Mouse (Mus musculus) lung, postnatal 0 days (tissue): Measurements from ENCODE around the gene Gm4756. TPM values are rescaled to one million over a fixed set of nuclear protein-coding genes. Genes with fewer than 3 reads are reported as not detected.
A peak's percentile ranks its signal among the peaks of the same experiment; 100 is the strongest.
"Not testable (repeated sequence)": the region's sequence is repeated elsewhere in the genome, so short reads cannot be mapped to it uniquely, and the experiment has no call there.

ENCODE experiments used
- ATAC-seq: fragments of 200-750 bp; cut with Nextera tagmentation; 2 replicates; pipeline ENCODE4 v1.8.0; 2017; ENCODE audit warnings: moderate library complexity
- DNase-seq: peaks from one replicate; pipeline ENCODE4 v3.0.0-alpha.2; 2016; ENCODE audit warnings: low spot score
- H3K27ac ChIP-seq: fragments of 300-500 bp; sonication (generic); 2 replicates; pipeline ENCODE4 v1.5.1; 2014; ENCODE audit warnings: antibody characterized with exemption, mild to moderate bottlenecking, low read length, mixed read lengths
- H3K27me3 ChIP-seq: fragments of 300-500 bp; sonication (generic); replicated peaks from 2 replicates; pipeline ENCODE4 v1.6.1; 2014; ENCODE audit warnings: low read length, mixed read lengths; ENCODE audit not compliant: insufficient read depth
- H3K36me3 ChIP-seq: fragments of 300-500 bp; sonication (generic); 2 replicates; pipeline ENCODE4 v1.6.1; 2014; ENCODE audit warnings: low read length, mixed read lengths; ENCODE audit not compliant: insufficient read depth
- H3K4me1 ChIP-seq: fragments of 300-500 bp; sonication (generic); 2 replicates; pipeline ENCODE4 v1.6.1; 2014; ENCODE audit warnings: antibody characterized with exemption, low read depth, low read length, mixed read lengths; ENCODE audit not compliant: insufficient read depth
- H3K4me2 ChIP-seq: fragments of 300-500 bp; sonication (generic); replicated peaks from 2 replicates; pipeline ENCODE4 v1.6.1; 2014; ENCODE audit warnings: low read depth, mild to moderate bottlenecking, low read length, moderate library complexity, mixed read lengths
- H3K4me3 ChIP-seq: fragments of 300-500 bp; sonication (generic); 2 replicates; pipeline ENCODE4 v1.5.1; 2014; ENCODE audit warnings: low read depth, low read length
- H3K9ac ChIP-seq: fragments of 300-500 bp; sonication (generic); replicated peaks from 2 replicates; pipeline ENCODE4 v1.6.1; 2014; ENCODE audit warnings: low read depth, mild to moderate bottlenecking
- H3K9me3 ChIP-seq: fragments of 300-500 bp; sonication (generic); 2 replicates; pipeline ENCODE4 v1.6.1; 2016; ENCODE audit warnings: low read length, mixed read lengths
- CTCF ChIP-seq: IDR thresholded peaks from 2 replicates; pipeline ENCODE4 v1.5.1; 2016; ENCODE audit warnings: antibody characterized with exemption, mild to moderate bottlenecking
- EP300 ChIP-seq: IDR thresholded peaks from 2 replicates; pipeline ENCODE4 v1.6.1; 2016; ENCODE audit warnings: antibody characterized with exemption, mild to moderate bottlenecking, control low read depth
- WGBS: fragments of 180-500 bp; shearing (Covaris S2); extraction: QIAGEN DNeasy Blood & Tissue Kit; methylation state at CpG from one replicate; pipeline ENCODE4 v1.1.7; 2014; 5-methylcytosine and 5-hydroxymethylcytosine counted together
- polyA plus RNA-seq: library from polyadenylated mRNA; unstranded; fragments of >200 nt; fragmentation: Nextera tagmentation; extraction: Ambion mirVana; gene quantifications from 2 replicates; pipeline ENCODE4 v1.2.1, GENCODE M21; 2015

The Gm4756 gene
- 0.15 TPM in 1 of 2 replicates, not detected in the other for polyA plus RNA-seq

DNA sequence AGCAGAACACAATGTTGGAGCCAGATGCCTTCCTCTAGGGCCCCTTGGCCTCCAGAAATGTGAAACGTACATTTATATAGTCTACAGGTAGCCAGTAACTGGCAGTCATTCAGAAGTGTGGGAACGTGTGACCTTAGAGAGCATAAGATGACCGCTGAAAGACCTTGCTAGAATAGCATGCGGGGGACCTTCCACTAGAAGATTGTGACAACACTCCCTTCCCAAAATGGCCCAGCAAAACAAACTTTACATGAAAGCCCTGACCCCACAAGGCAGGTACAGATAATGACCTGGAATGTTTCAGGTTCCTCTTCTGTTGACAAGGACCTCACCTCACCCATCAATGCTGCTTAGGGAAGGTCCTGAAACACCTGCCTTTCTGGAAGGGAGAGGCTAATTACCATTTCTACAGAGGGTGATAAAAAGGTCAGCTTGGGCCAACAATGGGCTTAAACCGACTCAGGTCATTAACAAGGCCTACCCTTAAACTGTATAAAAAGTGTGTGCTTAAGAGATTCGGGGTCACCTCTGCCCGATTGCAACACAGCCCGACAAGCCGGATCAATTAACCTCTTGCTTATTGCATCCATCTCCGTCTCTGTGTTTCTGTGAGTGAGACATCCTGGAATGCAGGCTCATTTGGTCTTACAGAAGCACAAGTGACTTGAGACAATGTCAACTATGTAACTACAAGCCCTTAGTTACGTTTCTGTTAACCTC is at the start of gene Gm4756:
Gene Gm4756 (minus strand): TSS at position 51 of the 720 bp plus-strand sequence.
- Histone ChIP-seq H3K27ac (no peak within 1 kb of the TSS), H3K27me3 (no peaks in the 10 kb centered on the region), H3K9ac (no peak within 1 kb of the TSS), H3K36me3 (peaks cover 12% of the 10 kb centered on the region), H3K4me3 (no peak within 1 kb of the TSS), H3K9me3 (no peaks in the 10 kb centered on the region), H3K4me2 (no peak within 1 kb of the TSS), H3K4me1 (no peaks in the 10 kb centered on the region)
- 78% methylated on average over 11 of the region's 11 CpGs for WGBS
- ATAC-seq (no peak), DNase-seq (no peak)
- TF ChIP-seq CTCF: no peak
- TF ChIP-seq EP300: no peak

DNA sequence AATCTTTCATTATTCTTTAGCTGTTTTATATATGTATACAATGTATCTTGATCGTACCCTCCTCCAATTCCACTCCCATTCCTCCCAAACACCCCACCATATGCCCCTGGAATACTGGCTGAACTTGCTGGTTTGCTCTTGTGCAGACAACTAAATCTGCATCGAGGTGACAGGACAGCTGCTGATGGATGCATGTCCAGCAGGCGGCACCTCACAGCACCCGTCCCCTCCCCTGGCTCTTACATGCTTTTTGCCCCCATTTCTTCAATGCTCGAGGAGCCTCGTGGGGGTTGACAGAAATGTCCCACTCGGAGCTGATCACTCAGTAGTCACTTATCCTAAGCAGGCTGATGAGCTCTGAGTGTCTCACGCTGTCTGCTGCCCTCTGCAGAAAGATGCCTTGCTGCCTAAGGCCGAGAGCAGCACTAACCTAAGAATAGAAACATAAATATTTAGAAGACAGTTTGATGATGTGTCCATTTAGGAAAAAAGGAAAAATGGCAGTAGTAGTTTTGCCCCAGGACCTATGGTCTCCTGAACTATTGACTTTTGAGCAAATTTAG is 45.5 kb upstream of the Gm4756 start:
- H3K4me3 ChIP-seq: no peak overlapping the region
- ATAC-seq (no peak), DNase-seq (peak; percentile 17)
- no peaks in the 10 kb centered on the region for H3K4me1 ChIP-seq
- no peak overlapping the region for H3K27ac ChIP-seq
- no peak overlapping the region for H3K4me2 ChIP-seq
- no peak for TF ChIP-seq EP300
- TF ChIP-seq CTCF: peak; percentile 58
- no peaks in the 10 kb centered on the region for H3K9me3 ChIP-seq
- no peaks in the 10 kb centered on the region for H3K27me3 ChIP-seq
- H3K9ac ChIP-seq: no peak overlapping the region
- 15% methylated on average over 9 of the region's 9 CpGs for WGBS
- H3K36me3 ChIP-seq: no peaks in the 10 kb centered on the region

DNA sequence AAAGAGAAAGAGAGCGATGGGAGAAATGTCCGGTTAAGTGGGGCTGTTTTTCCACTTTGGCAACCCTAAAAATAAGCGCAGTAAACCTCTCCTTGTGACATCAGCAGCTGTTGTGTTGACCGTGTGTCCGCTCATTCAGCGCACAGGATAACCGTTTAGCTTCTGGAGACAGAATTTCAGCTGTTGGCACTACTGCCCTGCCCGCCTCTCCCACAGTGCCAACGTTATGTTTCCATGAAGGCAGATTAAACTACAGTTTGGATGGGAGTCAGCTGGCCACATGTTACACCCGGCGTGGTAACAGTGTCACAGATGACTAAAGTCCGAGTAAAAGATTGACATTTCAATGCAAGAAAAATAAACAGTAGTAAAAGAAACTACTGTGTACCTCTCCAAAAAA is 45.0 kb upstream of the Gm4756 start:
- Histone ChIP-seq H3K4me2 (peak overlapping the region; percentile 11; the same call in 1 of the 2 replicates), H3K4me3 (no peak overlapping the region), H3K9ac (no peak overlapping the region), H3K27ac (no peak overlapping the region), H3K36me3 (no peaks in the 10 kb centered on the region), H3K4me1 (no peaks in the 10 kb centered on the region), H3K9me3 (no peaks in the 10 kb centered on the region), H3K27me3 (no peaks in the 10 kb centered on the region)
- DNase-seq (peak; percentile 15), ATAC-seq (peak; percentile 14)
- WGBS: 53% methylated on average over 12 of the region's 12 CpGs
- no peak for TF ChIP-seq EP300
- TF ChIP-seq CTCF: no peak

DNA sequence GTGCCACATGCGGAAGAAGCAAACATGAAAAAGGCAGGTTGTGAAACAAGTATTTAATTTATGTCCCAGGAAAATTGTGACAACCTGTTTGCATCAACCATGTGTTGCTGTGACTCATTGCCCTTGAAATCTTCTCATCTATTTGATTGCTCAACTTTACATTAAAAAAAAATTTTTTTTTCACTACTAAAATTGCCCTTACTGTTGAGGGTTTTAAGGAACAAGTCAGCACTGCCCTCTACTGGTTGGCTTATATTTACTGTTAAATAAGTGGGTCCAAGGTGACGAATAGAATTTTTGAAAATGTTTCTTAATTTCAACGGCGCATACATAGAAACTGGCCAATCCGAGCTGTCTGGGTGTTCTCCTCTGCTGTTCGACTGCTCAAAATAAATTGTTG is 44.4 kb upstream of the Gm4756 start:
- H3K4me2 ChIP-seq: no peak overlapping the region
- TF ChIP-seq CTCF (peak; percentile 74), EP300 (peak; percentile 67; the same call in 1 of the 2 replicates)

DNA sequence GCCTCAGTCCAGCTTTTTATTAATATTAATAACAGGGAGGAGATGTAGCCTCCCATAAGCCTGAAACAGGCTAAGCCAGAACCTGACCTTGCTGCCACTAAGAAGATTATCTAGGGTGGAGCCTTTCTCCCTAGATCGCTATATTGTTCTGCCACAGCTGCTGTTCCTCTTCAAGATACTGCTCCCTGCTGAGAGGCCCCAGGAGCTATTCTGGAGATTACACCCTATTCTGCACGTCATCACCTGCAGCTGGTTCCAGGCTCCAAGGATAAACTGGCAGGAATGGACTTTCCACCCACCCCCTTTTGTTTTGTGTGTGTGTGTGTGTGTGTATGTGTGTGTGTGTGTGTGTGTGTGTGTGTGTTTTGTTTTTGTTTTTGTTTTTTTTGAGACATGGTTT is 38.8 kb upstream of the Gm4756 start:
- 63% methylated on average over 2 of the region's 2 CpGs for WGBS

More for the DNA sequence above, 44.4 kb upstream of the Gm4756 start:
- ATAC-seq (peak; percentile 62), DNase-seq (peak; percentile 92)
- WGBS: 27% methylated on average over 6 of the region's 6 CpGs
- Histone ChIP-seq H3K9ac (no peak overlapping the region), H3K4me3 (no peak overlapping the region), H3K27ac (no peak overlapping the region), H3K9me3 (no peaks in the 10 kb centered on the region), H3K36me3 (no peaks in the 10 kb centered on the region), H3K4me1 (no peaks in the 10 kb centered on the region), H3K27me3 (no peaks in the 10 kb centered on the region)

DNA sequence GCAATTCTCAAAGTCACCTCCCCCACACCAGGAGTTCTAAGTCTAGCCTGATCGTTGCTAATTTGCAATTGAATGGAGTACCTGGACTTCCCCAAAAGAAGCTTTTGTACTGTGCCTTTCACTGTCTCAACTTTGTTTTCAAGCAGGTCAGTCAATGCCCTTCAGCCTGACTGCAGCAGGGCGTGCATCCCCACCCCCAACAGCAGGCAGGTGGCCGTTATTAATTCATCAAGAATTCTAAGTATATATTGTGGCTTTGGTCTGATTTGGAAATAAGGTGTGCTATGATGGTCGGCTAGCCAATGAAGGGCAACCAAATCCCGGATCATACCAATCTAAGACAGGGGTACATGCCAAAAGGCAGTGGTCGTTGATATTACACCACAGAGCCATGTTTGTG is 38.3 kb upstream of the Gm4756 start:
- 65% methylated on average over 6 of the region's 6 CpGs for WGBS
- H3K9me3 ChIP-seq, ATAC-seq, H3K27me3 ChIP-seq, H3K27ac ChIP-seq, H3K4me2 ChIP-seq, H3K36me3 ChIP-seq, H3K9ac ChIP-seq, H3K4me3 ChIP-seq, H3K4me1 ChIP-seq, DNase-seq: not testable (repeated sequence)

More for the DNA sequence above, 38.8 kb upstream of the Gm4756 start:
- not testable (repeated sequence) for DNase-seq, H3K27ac ChIP-seq, H3K4me2 ChIP-seq, H3K36me3 ChIP-seq, H3K9me3 ChIP-seq, H3K27me3 ChIP-seq, H3K9ac ChIP-seq, H3K4me3 ChIP-seq, ATAC-seq, H3K4me1 ChIP-seq

DNA sequence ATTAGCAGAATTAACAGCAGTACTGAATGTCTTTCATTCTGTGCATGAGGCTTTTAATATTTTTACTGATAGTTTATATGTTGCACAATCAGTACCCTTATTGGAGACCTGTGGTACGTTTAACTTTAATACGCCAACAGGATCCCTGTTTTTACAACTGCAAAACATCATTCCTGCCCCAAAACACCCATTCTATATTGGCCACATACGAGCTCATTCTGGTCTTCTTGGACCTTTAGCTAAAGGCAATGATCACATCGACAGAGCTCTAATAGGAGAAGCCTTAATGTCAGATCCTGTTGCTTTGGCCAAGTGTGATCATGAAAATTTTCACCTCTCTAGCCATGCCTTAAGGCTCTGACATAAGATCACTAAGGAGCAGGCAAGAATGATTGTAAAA is 37.1 kb upstream of the Gm4756 start:
- ATAC-seq, H3K4me1 ChIP-seq: not testable (repeated sequence)
- WGBS: 80% methylated on average over 4 of the region's 4 CpGs

More for the DNA sequence above, 37.1 kb upstream of the Gm4756 start:
- not testable (repeated sequence) for H3K4me2 ChIP-seq, DNase-seq, H3K27ac ChIP-seq, H3K27me3 ChIP-seq, H3K4me3 ChIP-seq, H3K36me3 ChIP-seq, H3K9me3 ChIP-seq, H3K9ac ChIP-seq
